Mouse (Mus musculus): ENCODE results near the gene Mtr. TPM values are rescaled to one million over a fixed set of nuclear protein-coding genes. Genes with fewer than 3 reads are reported as not detected.

The Mtr gene
- polyA plus RNA-seq, 1 experiment from 2014 or later = 6.2 TPM

DNA sequence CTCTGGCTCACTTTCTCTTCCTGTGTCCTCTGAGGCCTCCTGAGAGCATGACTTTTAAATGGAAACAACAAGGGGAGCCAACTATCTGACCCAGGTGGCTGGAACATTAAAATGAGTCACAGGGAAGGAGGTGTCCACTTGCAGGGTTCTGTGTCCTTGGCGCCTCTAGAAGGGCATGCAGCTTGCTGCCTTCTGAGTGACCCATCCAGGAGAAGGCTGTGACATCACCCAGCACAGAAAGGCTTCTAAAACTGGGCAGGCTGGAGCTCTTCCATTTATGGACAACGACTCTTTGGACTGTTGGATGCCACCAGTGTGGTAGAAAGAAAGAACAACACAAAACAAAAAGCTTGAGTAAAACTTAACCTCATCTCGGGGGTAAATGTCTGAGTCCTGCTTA is 25.9 kb upstream of the Mtr start:
- WGBS = 87% methylated on average over 3 of the region's 3 CpGs
- ATAC-seq (ENCODE audit: low FRiP score, low TSS enrichment) = no peak
- no peak overlapping the region for H3K9ac ChIP-seq (replicated peaks; ENCODE audit: low read length)

DNA sequence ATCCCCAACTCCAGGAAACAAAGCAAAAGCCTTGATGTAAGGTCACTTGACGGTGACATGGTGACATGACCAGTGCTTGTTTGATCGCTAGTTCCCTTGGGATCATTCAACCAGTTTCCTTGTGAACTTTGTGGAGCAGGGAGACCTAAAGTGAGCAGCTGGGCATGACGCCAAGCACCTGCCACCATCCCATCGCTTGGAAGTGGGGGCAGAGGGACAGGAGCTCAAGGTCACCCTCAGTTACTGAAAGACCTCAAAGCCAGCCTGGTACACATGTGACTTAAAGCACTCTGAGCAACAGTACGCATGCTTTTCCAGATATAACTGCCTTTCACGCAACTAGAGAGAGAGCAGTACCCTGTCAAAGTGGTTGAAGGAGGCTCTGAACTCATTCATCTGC is 16.8 kb upstream of the Mtr start:
- Histone ChIP-seq H3K27ac (replicated peaks; ENCODE audit: low read depth, low read length) (no peak overlapping the region), H3K36me3 (ENCODE audit: control insufficient read depth, insufficient read depth, low read length) (no peaks in the 10 kb centered on the region), H3K4me1 (ENCODE audit: control insufficient read depth, insufficient read depth, low read length) (no peaks in the 10 kb centered on the region), H3K9ac (replicated peaks; ENCODE audit: low read length) (no peak overlapping the region), H3K27me3 (ENCODE audit: control insufficient read depth, insufficient read depth, low read length) (no peaks in the 10 kb centered on the region), H3K4me3 (replicated peaks; ENCODE audit: low read depth, low read length) (no peak overlapping the region), H3K4me2 (ENCODE audit: low read length) (no peak overlapping the region), H3K9me3 (ENCODE audit: control insufficient read depth, low read length) (no peaks in the 10 kb centered on the region)
- 78% methylated on average over 6 of the region's 6 CpGs for WGBS
- DNase-seq (no peak), ATAC-seq (ENCODE audit: low FRiP score, low TSS enrichment) (no peak)

More for the DNA sequence above, 25.9 kb upstream of the Mtr start:
- DNase-seq = no peak
- no peaks in the 10 kb centered on the region for H3K9me3 ChIP-seq (ENCODE audit: control insufficient read depth, low read length)
- H3K4me1 ChIP-seq (ENCODE audit: control insufficient read depth, insufficient read depth, low read length) = no peaks in the 10 kb centered on the region
- no peaks in the 10 kb centered on the region for H3K27me3 ChIP-seq (ENCODE audit: control insufficient read depth, insufficient read depth, low read length)
- H3K4me2 ChIP-seq (ENCODE audit: low read length) = no peak overlapping the region
- H3K27ac ChIP-seq (replicated peaks; ENCODE audit: low read depth, low read length) = no peak overlapping the region
- no peaks in the 10 kb centered on the region for H3K36me3 ChIP-seq (ENCODE audit: control insufficient read depth, insufficient read depth, low read length)
- H3K4me3 ChIP-seq (replicated peaks; ENCODE audit: low read depth, low read length) = no peak overlapping the region

DNA sequence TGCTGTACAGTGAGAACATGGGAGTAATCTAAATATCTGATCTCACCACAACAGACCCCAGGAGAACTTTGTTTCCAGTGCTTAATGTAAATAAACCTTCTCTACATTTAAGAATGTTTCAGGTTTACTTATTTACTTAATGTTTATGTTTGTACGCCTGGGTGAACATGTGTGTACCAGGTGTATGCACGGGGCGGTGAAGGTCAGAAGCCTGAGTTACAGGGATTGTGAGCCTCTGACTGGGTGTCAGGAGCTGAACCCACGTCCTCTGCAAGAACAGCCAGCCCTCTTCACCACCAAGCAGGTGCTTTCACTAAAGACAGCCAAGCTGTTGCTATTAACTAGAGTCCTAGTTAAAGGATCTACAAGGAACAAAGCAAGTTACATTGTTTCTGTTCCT is 16.3 kb upstream of the Mtr start:
- H3K4me2 ChIP-seq (ENCODE audit: low read length) = no peak overlapping the region
- no peak overlapping the region for H3K9ac ChIP-seq (replicated peaks; ENCODE audit: low read length)
- H3K27ac ChIP-seq (replicated peaks; ENCODE audit: low read depth, low read length) = no peak overlapping the region
- ATAC-seq (ENCODE audit: low FRiP score, low TSS enrichment) (no peak), DNase-seq (no peak)
- H3K4me3 ChIP-seq (replicated peaks; ENCODE audit: low read depth, low read length) = no peak overlapping the region
- H3K36me3 ChIP-seq (ENCODE audit: control insufficient read depth, insufficient read depth, low read length) = no peaks in the 10 kb centered on the region
- WGBS = 80% methylated on average over 4 of the region's 4 CpGs
- H3K9me3 ChIP-seq (ENCODE audit: control insufficient read depth, low read length) = no peaks in the 10 kb centered on the region
- no peaks in the 10 kb centered on the region for H3K4me1 ChIP-seq (ENCODE audit: control insufficient read depth, insufficient read depth, low read length)
- H3K27me3 ChIP-seq (ENCODE audit: control insufficient read depth, insufficient read depth, low read length) = no peaks in the 10 kb centered on the region

DNA sequence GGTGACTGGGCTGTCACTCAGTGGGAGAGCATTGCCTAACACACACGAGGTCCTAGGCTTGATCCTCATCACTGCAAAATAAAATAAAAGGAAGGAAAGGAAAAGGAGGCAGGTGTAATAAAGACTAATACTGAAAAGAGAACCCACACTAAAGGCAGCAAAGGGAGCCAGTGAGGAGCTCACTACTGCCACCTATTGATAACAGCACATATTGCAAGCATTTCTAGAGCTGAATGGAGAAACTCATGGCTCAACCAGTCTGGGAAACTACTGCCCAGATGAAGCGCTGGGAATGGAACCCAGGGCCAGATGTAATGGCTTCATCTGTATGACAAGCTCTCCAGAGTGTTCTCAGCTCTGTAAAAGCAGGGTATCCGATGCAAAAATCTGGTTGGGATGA is 15.0 kb upstream of the Mtr start:
- H3K27me3 ChIP-seq (ENCODE audit: control insufficient read depth, insufficient read depth, low read length) = no peaks in the 10 kb centered on the region
- H3K27ac ChIP-seq (replicated peaks; ENCODE audit: low read depth, low read length) = no peak overlapping the region
- H3K9me3 ChIP-seq (ENCODE audit: control insufficient read depth, low read length) = no peaks in the 10 kb centered on the region
- H3K4me1 ChIP-seq (ENCODE audit: control insufficient read depth, insufficient read depth, low read length) = no peaks in the 10 kb centered on the region
- H3K36me3 ChIP-seq (ENCODE audit: control insufficient read depth, insufficient read depth, low read length) = no peaks in the 10 kb centered on the region
- H3K9ac ChIP-seq (replicated peaks; ENCODE audit: low read length) = no peak overlapping the region
- DNase-seq (peak; percentile 64), ATAC-seq (ENCODE audit: low FRiP score, low TSS enrichment) (no peak)
- no peak overlapping the region for H3K4me3 ChIP-seq (replicated peaks; ENCODE audit: low read depth, low read length)
- 57% methylated on average over 3 of the region's 3 CpGs for WGBS
- no peak overlapping the region for H3K4me2 ChIP-seq (ENCODE audit: low read length)

DNA sequence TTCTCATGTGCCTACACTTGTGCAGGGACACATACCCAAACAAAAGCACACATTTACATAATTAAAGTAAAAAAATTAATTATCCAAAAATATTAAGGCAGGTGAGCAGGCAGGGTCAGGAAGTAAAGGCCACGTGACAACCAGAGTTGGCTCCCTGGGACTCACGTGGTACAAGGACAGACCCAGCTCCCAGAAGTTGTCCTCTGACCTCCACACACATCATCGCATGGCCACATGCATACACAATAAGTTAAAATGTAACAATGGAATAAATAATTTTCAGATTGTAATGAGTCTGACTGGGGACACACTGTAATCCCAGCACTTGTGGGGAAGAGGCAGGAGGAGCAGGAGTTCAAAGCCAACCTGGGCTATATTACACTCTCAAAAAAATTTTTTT is 10.1 kb upstream of the Mtr start:
- DNase-seq (no peak), ATAC-seq (ENCODE audit: low FRiP score, low TSS enrichment) (no peak)
- Histone ChIP-seq H3K9me3 (ENCODE audit: control insufficient read depth, low read length) (no peaks in the 10 kb centered on the region), H3K4me3 (replicated peaks; ENCODE audit: low read depth, low read length) (no peak overlapping the region), H3K4me2 (ENCODE audit: low read length) (no peak overlapping the region), H3K9ac (replicated peaks; ENCODE audit: low read length) (no peak overlapping the region), H3K36me3 (ENCODE audit: control insufficient read depth, insufficient read depth, low read length) (no peaks in the 10 kb centered on the region), H3K4me1 (ENCODE audit: control insufficient read depth, insufficient read depth, low read length) (no peaks in the 10 kb centered on the region), H3K27ac (replicated peaks; ENCODE audit: low read depth, low read length) (no peak overlapping the region), H3K27me3 (ENCODE audit: control insufficient read depth, insufficient read depth, low read length) (no peaks in the 10 kb centered on the region)
- 92% methylated on average over 3 of the region's 3 CpGs for WGBS

DNA sequence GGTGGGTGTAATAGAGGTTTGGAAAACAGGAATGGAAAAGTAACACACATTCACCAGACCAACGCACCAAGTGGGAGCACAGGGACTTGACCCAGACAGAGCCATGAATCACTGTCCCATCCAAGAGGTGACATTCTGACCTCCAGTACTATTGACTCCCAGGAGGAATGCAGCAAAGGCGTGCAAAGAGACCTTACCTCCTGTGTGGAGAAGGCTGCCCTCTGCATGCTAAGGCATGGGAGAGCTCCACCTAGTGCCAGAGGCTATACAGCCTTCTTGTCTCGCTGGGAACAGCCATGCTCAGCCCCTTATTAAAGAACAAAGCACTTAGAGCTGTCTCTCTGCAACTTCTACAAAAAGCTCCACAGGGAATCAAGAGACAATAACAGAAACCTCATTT is 9.2 kb upstream of the Mtr start:
- Histone ChIP-seq H3K4me3 (replicated peaks; ENCODE audit: low read depth, low read length) (no peak overlapping the region), H3K9me3 (ENCODE audit: control insufficient read depth, low read length) (no peaks in the 10 kb centered on the region), H3K27ac (replicated peaks; ENCODE audit: low read depth, low read length) (no peak overlapping the region), H3K27me3 (ENCODE audit: control insufficient read depth, insufficient read depth, low read length) (no peaks in the 10 kb centered on the region), H3K9ac (replicated peaks; ENCODE audit: low read length) (no peak overlapping the region), H3K36me3 (ENCODE audit: control insufficient read depth, insufficient read depth, low read length) (no peaks in the 10 kb centered on the region), H3K4me1 (ENCODE audit: control insufficient read depth, insufficient read depth, low read length) (no peaks in the 10 kb centered on the region), H3K4me2 (ENCODE audit: low read length) (no peak overlapping the region)
- WGBS = 70% methylated on average over 3 of the region's 3 CpGs
- ATAC-seq (ENCODE audit: low FRiP score, low TSS enrichment) (no peak), DNase-seq (no peak)

DNA sequence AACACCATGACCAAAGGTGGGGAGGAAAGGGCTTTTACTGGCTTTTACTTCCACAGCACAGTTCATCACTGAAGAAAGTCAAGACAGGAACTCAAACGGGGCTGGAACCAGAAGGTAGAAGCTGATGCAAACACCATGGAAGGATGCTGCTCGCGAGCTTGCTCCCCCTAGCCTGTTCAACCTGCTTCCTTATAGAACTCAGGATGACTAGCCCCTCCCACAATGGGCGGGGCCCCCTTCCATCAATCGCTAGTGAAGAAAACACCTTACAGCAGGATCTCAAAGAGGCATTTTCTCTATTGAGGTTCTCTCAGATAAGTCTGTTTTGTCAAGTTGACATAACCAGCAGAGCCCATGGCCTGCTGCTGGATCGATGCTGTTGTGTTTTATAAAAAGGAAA is 6.1 kb upstream of the Mtr start:
- H3K9ac ChIP-seq (replicated peaks; ENCODE audit: low read length) = no peak overlapping the region
- no peak overlapping the region for H3K4me3 ChIP-seq (replicated peaks; ENCODE audit: low read depth, low read length)
- WGBS = 80% methylated on average over 6 of the region's 6 CpGs
- no peaks in the 10 kb centered on the region for H3K4me1 ChIP-seq (ENCODE audit: control insufficient read depth, insufficient read depth, low read length)
- H3K9me3 ChIP-seq (ENCODE audit: control insufficient read depth, low read length) = peaks cover 3% of the 10 kb centered on the region; the same call in 1 of the 2 replicates
- no peak overlapping the region for H3K27ac ChIP-seq (replicated peaks; ENCODE audit: low read depth, low read length)
- H3K4me2 ChIP-seq (ENCODE audit: low read length) = no peak overlapping the region
- DNase-seq = no peak
- no peak for ATAC-seq (ENCODE audit: low FRiP score, low TSS enrichment)
- no peaks in the 10 kb centered on the region for H3K27me3 ChIP-seq (ENCODE audit: control insufficient read depth, insufficient read depth, low read length)
- H3K36me3 ChIP-seq (ENCODE audit: control insufficient read depth, insufficient read depth, low read length) = no peaks in the 10 kb centered on the region

GRCm38 (mm10) chr13:12261505-12261904 is 3.6 kb upstream of the Mtr start:
- Histone ChIP-seq H3K27me3 (ENCODE audit: control insufficient read depth, insufficient read depth, low read length) (no peaks in the 10 kb centered on the region), H3K9me3 (ENCODE audit: control insufficient read depth, low read length) (peaks cover 3% of the 10 kb centered on the region; the same call in 1 of the 2 replicates), H3K4me1 (ENCODE audit: control insufficient read depth, insufficient read depth, low read length) (peaks cover 6% of the 10 kb centered on the region; the same call in 1 of the 2 replicates), H3K9ac (replicated peaks; ENCODE audit: low read length) (no peak overlapping the region), H3K4me3 (replicated peaks; ENCODE audit: low read depth, low read length) (no peak overlapping the region), H3K4me2 (ENCODE audit: low read length) (no peak overlapping the region), H3K27ac (replicated peaks; ENCODE audit: low read depth, low read length) (no peak overlapping the region), H3K36me3 (ENCODE audit: control insufficient read depth, insufficient read depth, low read length) (no peaks in the 10 kb centered on the region)
- ATAC-seq (ENCODE audit: low FRiP score, low TSS enrichment) = no peak
- DNase-seq = no peak

DNA sequence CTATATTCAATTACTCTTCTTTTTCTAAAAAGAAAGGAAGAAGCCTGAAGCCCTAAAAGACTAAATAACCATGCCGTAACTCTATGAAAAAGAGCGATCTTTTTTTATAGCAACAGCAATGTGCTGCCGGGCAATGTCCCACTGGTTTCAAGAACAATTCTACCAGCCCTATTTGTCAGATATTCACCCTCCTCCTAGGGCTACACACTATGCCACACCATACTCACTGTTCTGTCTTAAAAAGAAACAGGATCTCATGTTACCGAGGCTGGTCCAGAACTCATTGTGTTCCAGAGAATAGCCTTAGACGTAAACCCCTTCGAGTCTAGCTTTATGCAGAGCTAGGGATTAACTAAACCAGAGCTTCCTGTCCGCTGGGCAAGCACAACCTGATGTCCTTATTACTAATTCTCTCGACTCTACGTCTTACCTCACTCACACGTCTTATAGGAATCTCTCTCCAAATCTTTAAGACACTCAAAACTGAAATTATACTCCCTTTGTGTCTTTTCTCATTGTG is 982 bp downstream of the Mtr start:
- H3K4me2 ChIP-seq (ENCODE audit: low read length) = peak overlapping the region; percentile 76
- H3K27ac ChIP-seq (replicated peaks; ENCODE audit: low read depth, low read length) = no peak overlapping the region
- ATAC-seq (ENCODE audit: low FRiP score, low TSS enrichment) (no peak), DNase-seq (peak; percentile 32)
- peak overlapping the region; percentile 70 for H3K9ac ChIP-seq (replicated peaks; ENCODE audit: low read length)
- no peaks in the 10 kb centered on the region for H3K36me3 ChIP-seq (ENCODE audit: control insufficient read depth, insufficient read depth, low read length)
- H3K4me3 ChIP-seq (replicated peaks; ENCODE audit: low read depth, low read length) = peak overlapping the region; percentile 76
- WGBS = 8% methylated on average over 10 of the region's 10 CpGs
- no peaks in the 10 kb centered on the region for H3K27me3 ChIP-seq (ENCODE audit: control insufficient read depth, insufficient read depth, low read length)
- peaks cover 13% of the 10 kb centered on the region; the same call in 1 of the 2 replicates for H3K4me1 ChIP-seq (ENCODE audit: control insufficient read depth, insufficient read depth, low read length)
- peaks cover 3% of the 10 kb centered on the region; the same call in 1 of the 2 replicates for H3K9me3 ChIP-seq (ENCODE audit: control insufficient read depth, low read length)
